Mouse (Mus musculus) ES-Bruce4 (cell line): ENCODE results near the gene 5530401A14Rik.

ENCODE experiments used
- CTCF ChIP-seq: IDR thresholded peaks from one replicate; pipeline ENCODE4 v1.8.1; 2011; ENCODE audit warnings: low read depth, low read length
- EP300 ChIP-seq: IDR thresholded peaks from 2 replicates; pipeline ENCODE4 v1.6.1; 2011; ENCODE audit warnings: low read depth, low read length; ENCODE audit not compliant: insufficient read depth
- POLR2A ChIP-seq: IDR thresholded peaks from one replicate; pipeline ENCODE4 v1.8.1; 2011; ENCODE audit warnings: low read length; ENCODE audit not compliant: insufficient read depth

GRCm38 (mm10) chr11:81913071-81913470, 52.6 kb downstream of the 5530401A14Rik start:
- TF ChIP-seq POLR2A (no peak), EP300 (no peak), CTCF (no peak)
